Mouse (Mus musculus) spleen, adult 2 months (tissue): ENCODE results near the gene Olfr1129.
"Not testable (repeated sequence)": the region's sequence is repeated elsewhere in the genome, so short reads cannot be mapped to it uniquely, and the experiment has no call there.

ENCODE experiments used
- CTCF ChIP-seq: fragments of 200-500 bp; IDR thresholded peaks from 2 replicates; pipeline ENCODE4 v1.5.1; 2011; ENCODE audit warnings: mild to moderate bottlenecking, inconsistent platforms; ENCODE audit not compliant: insufficient read depth, insufficient read length, insufficient replicate concordance; ENCODE audit errors: extremely low read depth
- POLR2A ChIP-seq: fragments of 200-500 bp; IDR thresholded peaks from 2 replicates; pipeline ENCODE4 v1.6.1; 2011; ENCODE audit warnings: low read depth, low read length, inconsistent platforms

DNA sequence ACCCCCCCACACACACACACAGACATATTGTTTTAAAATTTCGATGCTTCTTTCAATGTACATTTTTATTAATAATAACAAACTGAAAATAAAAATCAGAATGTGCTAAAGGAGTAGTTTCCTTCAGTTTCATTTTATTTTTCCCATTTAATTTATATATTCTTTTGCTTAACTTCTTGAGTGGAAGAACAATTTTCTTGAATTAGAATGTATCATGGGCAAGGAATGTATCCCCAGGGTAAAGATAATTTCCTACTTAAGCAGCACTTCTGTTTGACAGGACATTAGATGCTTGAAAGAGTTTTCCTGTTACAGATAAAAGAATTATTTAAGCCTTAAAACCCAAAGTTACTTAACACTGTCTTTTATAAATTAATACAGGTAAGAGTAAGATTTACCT, at the start of gene Olfr1129:
- not testable (repeated sequence) for TF ChIP-seq CTCF, POLR2A
